Mouse (Mus musculus): ENCODE results near the gene Ndufv3.
A peak's percentile ranks its signal among the peaks of the same experiment; 100 is the strongest.

Gene Ndufv3

GRCm38 (mm10) chr17:31556253-31556652, 36.3 kb downstream of the Ndufv3 start:
- no peak for DNase-seq (ENCODE audit: low spot score in 2 of 2)

GRCm38 (mm10) chr17:31557124-31557880, 37.4 kb downstream of the Ndufv3 start:
- no peak for DNase-seq (ENCODE audit: low spot score in 2 of 2)

- DNase-seq (ENCODE audit: low spot score in 2 of 2) = no peak
These were observed 38.1 kb downstream of the Ndufv3 start for GRCm38 (mm10) chr17:31557947-31558542.

GRCm38 (mm10) chr17:31559021-31559789, 39.3 kb downstream of the Ndufv3 start:
- no peak for DNase-seq (ENCODE audit: low spot score in 2 of 2)

GRCm38 (mm10) chr17:31563632-31564014, 43.7 kb downstream of the Ndufv3 start:
- DNase-seq (ENCODE audit: low spot score in 2 of 2) = peak in 1 of 2 experiments; percentile 28

- DNase-seq (ENCODE audit: low spot score in 2 of 2) = peak; percentile 99
These were observed 44.3 kb downstream of the Ndufv3 start, which contains the start of gene Pknox1 for GRCm38 (mm10) chr17:31564015-31564857. TSS of gene Pknox1 (plus strand) at chr17:31564734.

- no peak for DNase-seq (ENCODE audit: low spot score in 2 of 2)
These were observed 44.9 kb downstream of the Ndufv3 start for GRCm38 (mm10) chr17:31564858-31565140.

- DNase-seq (ENCODE audit: low spot score in 2 of 2) = peak; percentile 55
These were observed 45.5 kb downstream of the Ndufv3 start for GRCm38 (mm10) chr17:31565141-31566056.

- DNase-seq (ENCODE audit: low spot score in 2 of 2) = no peak
These were observed 46.4 kb downstream of the Ndufv3 start for GRCm38 (mm10) chr17:31566276-31566675.

GRCm38 (mm10) chr17:31569756-31570155, 49.8 kb downstream of the Ndufv3 start:
- DNase-seq (ENCODE audit: low spot score in 2 of 2) = no peak

- no peak for DNase-seq (ENCODE audit: low spot score in 2 of 2)
These were observed 50.5 kb downstream of the Ndufv3 start for GRCm38 (mm10) chr17:31570321-31570925.

- no peak for DNase-seq (ENCODE audit: low spot score in 2 of 2)
These were observed 51.8 kb downstream of the Ndufv3 start for GRCm38 (mm10) chr17:31571689-31572088.

- no peak for DNase-seq (ENCODE audit: low spot score in 2 of 2)
These were observed 54.7 kb downstream of the Ndufv3 start for GRCm38 (mm10) chr17:31574662-31575061.

- DNase-seq (ENCODE audit: low spot score in 2 of 2) = no peak
These were observed 56.7 kb downstream of the Ndufv3 start for GRCm38 (mm10) chr17:31576394-31577175.

- DNase-seq (ENCODE audit: low spot score in 2 of 2) = no peak
These were observed 60.4 kb downstream of the Ndufv3 start for GRCm38 (mm10) chr17:31580344-31580743.

Data from frontal cortex, postnatal 14 days (tissue).